ENCODE assay signal across 10 mouse cellular contexts in the genomic region with DNA sequence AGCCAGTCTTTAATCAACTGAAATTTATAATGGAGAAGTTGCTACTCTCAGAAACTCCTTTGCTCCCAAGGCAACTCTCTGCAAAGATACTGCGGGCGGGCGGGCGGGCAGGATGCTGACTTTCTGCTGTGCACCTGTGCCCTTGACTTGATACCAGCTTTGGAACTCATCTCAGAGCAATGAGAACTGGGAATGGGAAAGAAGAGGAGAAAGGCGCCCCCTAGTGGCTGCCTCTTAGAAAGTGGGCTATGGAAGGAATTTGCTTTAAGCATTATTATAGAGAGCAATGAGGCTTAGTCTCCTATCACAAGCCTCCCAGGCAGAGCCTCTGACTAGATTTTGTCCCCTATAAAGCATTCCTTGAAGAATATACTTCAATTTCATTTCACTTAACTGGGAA. TPM values are rescaled to one million over a fixed set of nuclear protein-coding genes. Genes with fewer than 3 reads are reported as not detected.
A peak's percentile ranks its signal among the peaks of the same experiment; 100 is the strongest.
DNase-seq lines count a peak whose midpoint lies in the region; ATAC-seq and TF ChIP-seq lines count a peak whose summit lies in the region.
"Had no signal": no experiment of that assay in that cellular context is flagged by ENCODE, and none has a peak within 500 bp of the region (broad histone marks: within the 10 kb centered on the region; RNA-seq: fewer than 3 reads in every experiment).

No protein-coding gene starts in this region.

- no peak; the same call in 1 of the 2 replicates for ATAC-seq in forebrain, embryonic 11.5 days (replicated peaks; ENCODE audit: low FRiP score)
- ATAC-seq in forebrain, embryonic 12.5 days (ENCODE audit: low FRiP score), result no peak
- no peak for ATAC-seq in liver, postnatal 0 days

- H3K4me2 ChIP-seq in forebrain, embryonic 11.5 days (ENCODE audit: low read depth, low read length, severe bottlenecking), result no peak overlapping the region
- no peak overlapping the region for H3K4me2 ChIP-seq in forebrain, embryonic 12.5 days
- H3K4me2 ChIP-seq in liver, postnatal 0 days (ENCODE audit: low read depth, low read length), result no peak overlapping the region
- H3K4me2 ChIP-seq: heart, embryonic 15.5 days; neural tube, embryonic 13.5 days had no signal

- no peak for TF ChIP-seq EP300 in liver, postnatal 0 days (IDR thresholded peaks at IDR 0.05; ENCODE audit: low read depth)

- no peak overlapping the region for H3K4me3 ChIP-seq in forebrain, embryonic 11.5 days (ENCODE audit: low read depth, low read length)
- no peak overlapping the region for H3K4me3 ChIP-seq in forebrain, embryonic 12.5 days (replicated peaks)
- H3K4me3 ChIP-seq in liver, postnatal 0 days (ENCODE audit: low read depth, low read length), result no peak overlapping the region
- H3K4me3 ChIP-seq: heart, embryonic 15.5 days; neural tube, embryonic 13.5 days had no signal

- H3K4me1 ChIP-seq in forebrain, embryonic 11.5 days (replicated peaks; ENCODE audit: control insufficient read depth, insufficient read depth, low read length), result no peaks in the 10 kb centered on the region
- no peaks in the 10 kb centered on the region for H3K4me1 ChIP-seq in forebrain, embryonic 12.5 days
- no peaks in the 10 kb centered on the region for H3K4me1 ChIP-seq in liver, postnatal 0 days (ENCODE audit: insufficient read depth)

- no peaks in the 10 kb centered on the region for H3K36me3 ChIP-seq in forebrain, embryonic 11.5 days (ENCODE audit: control insufficient read depth, insufficient read depth, low read length)
- no peaks in the 10 kb centered on the region for H3K36me3 ChIP-seq in forebrain, embryonic 12.5 days (replicated peaks)
- H3K36me3 ChIP-seq in liver, postnatal 0 days (replicated peaks; ENCODE audit: insufficient read depth, low read length), result no peaks in the 10 kb centered on the region
- H3K36me3 ChIP-seq: heart, embryonic 15.5 days; neural tube, embryonic 13.5 days had no signal

- WGBS in forebrain, embryonic 11.5 days, result 48% methylated on average over 5 of the region's 5 CpGs
- 44% methylated on average over 5 of the region's 5 CpGs for WGBS in forebrain, embryonic 12.5 days
- 51% methylated on average over 5 of the region's 5 CpGs for WGBS in liver, postnatal 0 days (ENCODE audit: insufficient replicate concordance)

- no peak overlapping the region for H3K9ac ChIP-seq in forebrain, embryonic 11.5 days (ENCODE audit: low read length)
- no peak overlapping the region for H3K9ac ChIP-seq in forebrain, embryonic 12.5 days
- H3K9ac ChIP-seq in liver, postnatal 0 days (replicated peaks), result no peak overlapping the region
- H3K9ac ChIP-seq: heart, embryonic 15.5 days; neural tube, embryonic 13.5 days had no signal

- TF ChIP-seq CTCF in liver, postnatal 0 days (IDR thresholded peaks at IDR 0.05; ENCODE audit: low read depth), result peak; percentile 68

- H3K27ac ChIP-seq in forebrain, embryonic 11.5 days (ENCODE audit: low read depth, low read length), result no peak overlapping the region
- H3K27ac ChIP-seq in forebrain, embryonic 12.5 days, result no peak overlapping the region
- no peak overlapping the region for H3K27ac ChIP-seq in liver, postnatal 0 days (ENCODE audit: low read depth)
- H3K27ac ChIP-seq: heart, embryonic 15.5 days; neural tube, embryonic 13.5 days had no signal

- no peaks in the 10 kb centered on the region for H3K27me3 ChIP-seq in forebrain, embryonic 11.5 days (ENCODE audit: control insufficient read depth, insufficient read depth, low read length)
- H3K27me3 ChIP-seq in forebrain, embryonic 12.5 days, result no peaks in the 10 kb centered on the region
- no peaks in the 10 kb centered on the region for H3K27me3 ChIP-seq in liver, postnatal 0 days (ENCODE audit: insufficient read depth, low read length)
- H3K27me3 ChIP-seq: heart, embryonic 15.5 days; neural tube, embryonic 13.5 days had no signal

- peak; percentile 80 for DNase-seq in forebrain, embryonic 11.5 days (ENCODE audit: low spot score)
- peak; percentile 21 to 64 for DNase-seq in spleen, postnatal 10 days (ENCODE audit: low spot score in 2 of 2)
- DNase-seq in spleen, adult 12 weeks (ENCODE audit: low spot score), result no peak
- peak; percentile 78 to 82 for DNase-seq in cerebellum, postnatal 10 days
- peak; percentile 60 for DNase-seq in induced T-regulatory cell, adult 2 months (ENCODE audit: low read depth)
- DNase-seq in liver, postnatal 0 days, result peak; percentile 71
- DNase-seq in spleen, postnatal 4 days (ENCODE audit: low spot score in 2 of 2), result peak; percentile 24 to 73

- H3K9me3 ChIP-seq in forebrain, embryonic 11.5 days (ENCODE audit: control insufficient read depth, low read length), result no peaks in the 10 kb centered on the region
- H3K9me3 ChIP-seq in forebrain, embryonic 12.5 days, result no peaks in the 10 kb centered on the region
- no peaks in the 10 kb centered on the region for H3K9me3 ChIP-seq in liver, postnatal 0 days (ENCODE audit: low read length)
- H3K9me3 ChIP-seq: heart, embryonic 15.5 days; neural tube, embryonic 13.5 days had no signal

RNA-seq across cellular contexts. Expression of a gene that starts 9.0 kb away (rescaled TPM):
- 0.24 and 0.43 TPM in 2 replicates for polyA plus RNA-seq in forebrain, embryonic 11.5 days (2014; fragmentation: Nextera tagmentation; extraction: Ambion mirVana)
- polyA plus RNA-seq in forebrain, embryonic 12.5 days (2016; fragmentation: Nextera tagmentation; extraction: Ambion mirVana), result 0.50 and 0.72 TPM in 2 replicates
- polyA plus RNA-seq in liver, postnatal 0 days (2015; fragmentation: Nextera tagmentation; extraction: Ambion mirVana), result 0.54 and 0.88 TPM in 2 replicates
